Mouse (Mus musculus) hindbrain, embryonic 15.5 days (tissue): ENCODE measurements around the gene Zfhx3. TPM values are rescaled to one million over a fixed set of nuclear protein-coding genes. Genes with fewer than 3 reads are reported as not detected.

Experiments used
- ATAC-seq: fragments of 200-750 bp; cut with Nextera tagmentation; 2 replicates; pipeline ENCODE4 v1.8.0; 2017; ENCODE audit warnings: low read depth, moderate number of reproducible peaks, moderate TSS enrichment; ENCODE audit not compliant: low FRiP score
- H3K27ac ChIP-seq: fragments of 300-500 bp; sonication (generic); replicated peaks from 2 replicates; pipeline ENCODE4 v1.5.1; 2015; ENCODE audit warnings: mild to moderate bottlenecking, inconsistent platforms
- H3K27me3 ChIP-seq: fragments of 300-500 bp; sonication (generic); 2 replicates; pipeline ENCODE4 v1.6.1; 2015; ENCODE audit warnings: control low read depth, inconsistent platforms
- H3K36me3 ChIP-seq: fragments of 300-500 bp; sonication (generic); 2 replicates; pipeline ENCODE4 v1.6.1; 2015; ENCODE audit warnings: control low read depth, inconsistent platforms
- H3K4me1 ChIP-seq: fragments of 300-500 bp; sonication (generic); replicated peaks from 2 replicates; pipeline ENCODE4 v1.6.1; 2015; ENCODE audit warnings: control low read depth, inconsistent platforms
- H3K4me2 ChIP-seq: fragments of 300-500 bp; sonication (generic); 2 replicates; pipeline ENCODE4 v1.6.1; 2015; ENCODE audit warnings: moderate library complexity, mild to moderate bottlenecking, inconsistent platforms
- H3K4me3 ChIP-seq: fragments of 300-500 bp; sonication (generic); 2 replicates; pipeline ENCODE4 v1.5.1; 2015; ENCODE audit warnings: mild to moderate bottlenecking, inconsistent platforms
- H3K9ac ChIP-seq: fragments of 300-500 bp; sonication (generic); 2 replicates; pipeline ENCODE4 v1.6.1; 2015; ENCODE audit warnings: inconsistent platforms
- H3K9me3 ChIP-seq: fragments of 300-500 bp; sonication (generic); 2 replicates; pipeline ENCODE4 v1.6.1; 2016; ENCODE audit warnings: control low read depth, inconsistent platforms
- WGBS: fragments of 180-500 bp; shearing (Covaris S2); methylation state at CpG from one replicate; pipeline ENCODE4 v1.1.7; 2015; 5-methylcytosine and 5-hydroxymethylcytosine counted together
- polyA plus RNA-seq: library from polyadenylated mRNA; unstranded; fragments of >200 nt; fragmentation: Nextera tagmentation; extraction: Ambion mirVana; gene quantifications from 2 replicates; pipeline ENCODE4 v1.2.1, GENCODE M21; 2015

The Zfhx3 gene
- polyA plus RNA-seq, 1 experiment from 2014 or later, result 23.5 TPM

DNA sequence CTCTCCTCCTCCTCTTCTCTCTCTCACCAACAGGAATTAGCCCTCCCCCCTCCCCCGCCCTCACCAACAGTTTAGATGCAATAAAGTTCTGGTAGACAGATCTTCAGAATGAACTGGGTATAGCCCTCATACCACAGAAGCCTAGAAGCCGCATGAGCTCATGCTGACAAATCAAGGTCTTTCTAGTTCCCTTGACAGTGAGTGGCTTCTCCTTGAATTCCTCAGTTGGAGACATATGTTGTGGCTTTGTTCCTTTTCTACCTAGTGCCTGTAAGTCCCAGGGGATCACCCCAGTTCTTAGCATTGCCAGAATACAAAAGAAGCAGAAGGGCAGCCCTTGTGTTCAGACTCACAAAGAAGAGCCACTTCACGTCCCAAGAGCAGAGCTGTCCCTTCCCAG lies 854.4 kb downstream of the Zfhx3 start:
- WGBS, result 83% methylated on average over 3 of the region's 3 CpGs
- H3K9ac ChIP-seq, result no peak overlapping the region
- H3K27me3 ChIP-seq, result no peaks in the 10 kb centered on the region
- no peak overlapping the region for H3K4me2 ChIP-seq
- H3K36me3 ChIP-seq, result peaks cover 29% of the 10 kb centered on the region
- no peaks in the 10 kb centered on the region for H3K9me3 ChIP-seq
- H3K4me1 ChIP-seq, result peaks cover 20% of the 10 kb centered on the region
- no peak for ATAC-seq
- H3K4me3 ChIP-seq, result no peak overlapping the region
- no peak overlapping the region for H3K27ac ChIP-seq

DNA sequence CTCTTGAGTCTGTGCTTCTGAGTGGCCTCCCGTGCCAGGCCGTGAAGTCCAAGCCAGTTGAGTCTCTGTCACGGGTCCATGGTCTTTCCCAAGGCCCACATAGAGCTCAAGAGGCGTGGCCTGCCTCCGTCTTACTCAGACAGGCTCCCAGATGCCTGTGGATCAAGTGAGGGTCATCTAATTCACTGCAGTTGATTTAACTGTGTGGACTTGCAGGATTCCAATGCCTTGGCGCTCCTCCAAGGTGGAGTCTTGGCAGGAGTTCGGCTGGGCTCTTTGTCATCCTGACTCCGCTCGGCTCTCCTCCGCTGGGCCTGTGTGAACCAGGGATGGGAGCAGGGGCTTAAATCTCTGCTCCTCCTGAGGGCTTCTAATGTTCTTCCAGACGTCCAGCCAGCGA lies 855.6 kb downstream of the Zfhx3 start:
- no peaks in the 10 kb centered on the region for H3K27me3 ChIP-seq
- no peaks in the 10 kb centered on the region for H3K9me3 ChIP-seq
- peaks cover 20% of the 10 kb centered on the region for H3K4me1 ChIP-seq
- H3K4me3 ChIP-seq, result no peak overlapping the region
- H3K36me3 ChIP-seq, result peaks cover 20% of the 10 kb centered on the region
- H3K27ac ChIP-seq, result no peak overlapping the region; the same call in 1 of the 2 replicates
- peak overlapping the region; percentile 16; the same call in 1 of the 2 replicates for H3K4me2 ChIP-seq
- ATAC-seq, result peak; percentile 76
- 44% methylated on average over 12 of the region's 12 CpGs for WGBS
- H3K9ac ChIP-seq, result no peak overlapping the region

DNA sequence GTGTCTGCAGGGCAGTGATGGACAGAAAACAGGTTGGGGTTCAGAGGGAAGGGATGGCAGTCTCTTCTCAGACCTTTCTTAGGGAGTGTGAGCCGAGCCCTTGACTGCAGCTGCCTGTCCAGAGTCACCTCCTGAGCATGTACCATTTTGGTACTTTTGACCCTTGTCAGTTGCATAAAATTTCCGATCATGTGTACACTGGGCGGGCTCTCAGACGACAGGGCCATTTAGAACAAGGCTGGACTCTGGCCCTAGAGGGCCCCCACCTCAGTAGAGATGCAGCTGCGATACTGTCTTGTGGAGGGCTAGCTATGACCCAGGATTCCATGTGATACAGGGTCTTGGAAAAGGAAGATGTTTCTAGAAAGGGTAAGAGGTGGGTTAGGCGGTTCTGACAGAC lies 856.8 kb downstream of the Zfhx3 start:
- no peak overlapping the region for H3K9ac ChIP-seq
- no peaks in the 10 kb centered on the region for H3K9me3 ChIP-seq
- H3K36me3 ChIP-seq, result peaks cover 13% of the 10 kb centered on the region; the same call in 1 of the 2 replicates
- H3K27me3 ChIP-seq, result no peaks in the 10 kb centered on the region
- WGBS, result 92% methylated on average over 6 of the region's 6 CpGs
- no peak overlapping the region for H3K4me3 ChIP-seq
- H3K4me2 ChIP-seq, result no peak overlapping the region
- H3K4me1 ChIP-seq, result peaks cover 20% of the 10 kb centered on the region
- no peak overlapping the region for H3K27ac ChIP-seq
- no peak for ATAC-seq

DNA sequence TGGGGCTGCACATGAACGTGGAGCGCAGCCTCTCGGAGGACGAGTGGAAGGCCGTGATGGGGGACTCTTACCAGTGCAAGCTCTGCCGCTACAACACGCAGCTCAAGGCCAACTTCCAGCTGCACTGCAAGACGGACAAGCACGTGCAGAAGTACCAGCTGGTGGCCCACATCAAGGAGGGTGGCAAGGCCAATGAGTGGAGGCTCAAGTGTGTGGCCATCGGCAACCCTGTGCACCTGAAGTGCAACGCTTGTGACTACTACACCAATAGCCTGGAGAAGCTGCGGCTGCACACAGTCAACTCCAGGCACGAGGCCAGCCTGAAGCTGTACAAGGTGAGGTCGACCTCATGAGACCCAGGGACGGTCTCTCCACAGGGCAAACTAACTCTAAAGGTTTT lies 857.9 kb downstream of the Zfhx3 start:
- no peak overlapping the region for H3K27ac ChIP-seq
- no peak for ATAC-seq
- peaks cover 20% of the 10 kb centered on the region for H3K4me1 ChIP-seq
- no peaks in the 10 kb centered on the region for H3K27me3 ChIP-seq
- WGBS, result 94% methylated on average over 15 of the region's 15 CpGs
- no peak overlapping the region for H3K4me2 ChIP-seq
- no peak overlapping the region for H3K9ac ChIP-seq
- 0 out of 2 replicates have a peak, but pooled peaks cover 4% of the 10 kb centered on the region for H3K36me3 ChIP-seq
- H3K9me3 ChIP-seq, result no peaks in the 10 kb centered on the region
- H3K4me3 ChIP-seq, result no peak overlapping the region

DNA sequence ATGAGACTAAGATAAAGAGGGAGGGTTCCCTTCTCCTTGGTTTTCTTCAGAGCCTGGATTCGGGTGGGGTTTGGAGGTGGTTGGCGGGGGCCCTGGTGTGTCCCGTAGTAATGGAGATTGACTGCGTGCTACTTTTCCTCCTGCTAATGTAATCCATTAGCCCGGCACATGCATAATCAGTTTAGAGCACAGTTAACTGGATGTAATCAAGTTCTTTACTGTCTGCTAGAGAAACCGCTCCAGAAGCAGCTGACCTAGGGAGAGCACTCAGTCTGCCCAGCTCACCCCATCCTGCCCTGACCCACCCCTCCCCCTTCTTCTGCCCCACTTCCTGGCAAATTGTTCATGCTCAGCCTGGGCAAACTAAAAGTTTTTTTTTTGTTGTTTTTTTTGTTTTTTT lies 860.6 kb downstream of the Zfhx3 start:
- Histone ChIP-seq H3K4me3 (no peak overlapping the region), H3K4me2 (no peak overlapping the region), H3K27ac (no peak overlapping the region), H3K27me3 (no peaks in the 10 kb centered on the region), H3K36me3 (no peaks in the 10 kb centered on the region), H3K4me1 (peaks cover 12% of the 10 kb centered on the region), H3K9ac (no peak overlapping the region), H3K9me3 (no peaks in the 10 kb centered on the region)
- 62% methylated on average over 6 of the region's 6 CpGs for WGBS
- no peak for ATAC-seq

DNA sequence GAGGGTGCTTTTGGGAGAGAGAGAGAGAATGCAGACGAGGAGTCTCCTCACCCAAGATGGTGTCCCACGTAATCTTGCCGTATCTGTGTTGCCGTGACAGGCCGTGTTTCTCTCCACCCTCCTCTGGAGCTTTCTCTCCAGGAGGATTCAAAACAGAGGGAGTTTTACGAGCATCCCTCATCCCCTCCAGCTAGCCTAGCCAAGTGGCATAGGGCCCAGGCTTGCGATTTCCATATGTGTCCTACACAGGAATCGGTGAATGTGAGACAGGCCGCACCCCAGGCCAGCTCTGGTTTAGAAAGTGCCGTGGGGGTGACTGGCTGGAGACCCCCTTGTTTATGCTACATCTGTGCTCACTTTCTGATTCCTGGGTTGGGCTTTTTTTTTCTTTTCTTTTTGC lies 869.2 kb downstream of the Zfhx3 start:
- no peak overlapping the region for H3K4me2 ChIP-seq
- H3K9ac ChIP-seq, result no peak overlapping the region
- H3K27ac ChIP-seq, result no peak overlapping the region
- H3K4me3 ChIP-seq, result no peak overlapping the region
- no peaks in the 10 kb centered on the region for H3K27me3 ChIP-seq
- peaks cover 22% of the 10 kb centered on the region for H3K4me1 ChIP-seq
- H3K9me3 ChIP-seq, result no peaks in the 10 kb centered on the region
- ATAC-seq, result 0 out of 2 replicates have a peak, but pooled peaks have one; percentile 36
- WGBS, result 63% methylated on average over 10 of the region's 10 CpGs
- H3K36me3 ChIP-seq, result no peaks in the 10 kb centered on the region

DNA sequence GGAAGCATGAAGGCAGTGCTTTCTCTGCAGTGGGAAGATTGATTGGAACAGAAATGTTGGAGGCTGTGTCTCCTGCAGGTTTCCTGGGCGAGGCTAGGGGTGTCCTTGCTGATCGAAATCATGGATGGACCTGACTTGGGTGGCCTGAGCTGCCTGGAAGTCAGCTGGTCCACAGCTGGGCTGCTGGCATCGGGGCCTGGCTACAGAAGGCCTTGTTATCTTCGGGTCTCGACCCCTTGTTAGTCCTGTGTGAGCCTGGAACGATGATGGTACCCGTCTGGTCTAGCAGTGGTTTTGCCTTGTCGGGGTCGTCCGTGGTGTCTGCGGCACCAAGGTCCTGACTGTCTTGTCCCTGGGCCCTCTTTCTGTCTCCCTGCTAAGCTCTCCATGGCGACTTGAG lies 870.9 kb downstream of the Zfhx3 start:
- Histone ChIP-seq H3K36me3 (no peaks in the 10 kb centered on the region), H3K9ac (no peak overlapping the region)

DNA sequence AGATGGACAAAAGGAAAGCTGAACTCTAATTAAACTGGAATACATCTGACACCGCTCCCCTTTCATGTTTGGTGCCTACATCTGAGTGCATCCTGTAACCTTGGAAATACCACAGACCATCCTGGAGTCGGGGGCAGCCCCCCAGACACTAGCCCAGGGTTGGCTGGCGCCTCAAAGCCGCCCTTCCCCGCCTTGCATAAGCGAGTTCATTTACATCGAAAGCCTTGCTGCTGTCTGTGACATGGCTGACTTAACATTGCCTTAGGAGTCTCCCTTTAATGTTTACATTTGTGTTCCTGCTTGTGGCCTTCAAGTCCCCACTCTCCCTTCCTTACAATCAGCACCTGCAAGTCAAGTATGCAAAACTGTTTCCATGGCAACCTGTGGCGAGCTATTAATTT lies 876.8 kb downstream of the Zfhx3 start:
- 10% methylated on average over 8 of the region's 8 CpGs for WGBS
- no peak overlapping the region for H3K4me2 ChIP-seq

More for the DNA sequence above, 870.9 kb downstream of the Zfhx3 start:
- Histone ChIP-seq H3K4me2 (no peak overlapping the region), H3K9me3 (no peaks in the 10 kb centered on the region), H3K4me1 (peaks cover 22% of the 10 kb centered on the region), H3K4me3 (no peak overlapping the region), H3K27ac (no peak overlapping the region), H3K27me3 (no peaks in the 10 kb centered on the region)
- 82% methylated on average over 12 of the region's 12 CpGs for WGBS
- peak; percentile 28; the same call in 1 of the 2 replicates for ATAC-seq

DNA sequence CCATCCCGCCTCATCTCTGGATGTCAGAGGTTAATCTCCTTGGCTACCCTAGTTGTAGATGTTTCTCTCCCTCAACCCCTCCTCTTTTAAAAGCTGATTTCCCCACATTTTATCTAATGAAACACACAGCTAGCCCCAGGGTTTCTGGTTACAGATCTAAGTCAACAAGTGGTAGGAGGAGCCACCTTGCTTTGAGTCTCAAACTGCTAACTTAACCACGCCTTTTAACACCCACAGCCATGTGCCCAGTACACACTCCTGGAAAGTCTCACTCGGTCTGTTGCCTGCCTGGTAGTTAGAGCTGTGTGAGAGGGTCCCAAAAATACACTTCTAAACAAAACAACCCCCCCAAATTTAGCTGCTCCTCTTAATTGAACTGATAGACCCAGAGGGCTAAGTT lies 877.4 kb downstream of the Zfhx3 start:
- Histone ChIP-seq H3K4me1 (peaks cover 40% of the 10 kb centered on the region), H3K27ac (no peak overlapping the region), H3K9ac (no peak overlapping the region), H3K27me3 (no peaks in the 10 kb centered on the region), H3K4me2 (peak overlapping the region; percentile 24; the same call in 1 of the 2 replicates), H3K4me3 (no peak overlapping the region), H3K9me3 (no peaks in the 10 kb centered on the region), H3K36me3 (no peaks in the 10 kb centered on the region)
- 14% methylated on average over 3 of the region's 3 CpGs for WGBS
- no peak for ATAC-seq

More for the DNA sequence above, 876.8 kb downstream of the Zfhx3 start:
- H3K4me3 ChIP-seq, result no peak overlapping the region
- H3K27ac ChIP-seq, result no peak overlapping the region
- peaks cover 40% of the 10 kb centered on the region for H3K4me1 ChIP-seq
- H3K9ac ChIP-seq, result no peak overlapping the region
- no peak for ATAC-seq
- no peaks in the 10 kb centered on the region for H3K9me3 ChIP-seq
- no peaks in the 10 kb centered on the region for H3K36me3 ChIP-seq
- H3K27me3 ChIP-seq, result no peaks in the 10 kb centered on the region

DNA sequence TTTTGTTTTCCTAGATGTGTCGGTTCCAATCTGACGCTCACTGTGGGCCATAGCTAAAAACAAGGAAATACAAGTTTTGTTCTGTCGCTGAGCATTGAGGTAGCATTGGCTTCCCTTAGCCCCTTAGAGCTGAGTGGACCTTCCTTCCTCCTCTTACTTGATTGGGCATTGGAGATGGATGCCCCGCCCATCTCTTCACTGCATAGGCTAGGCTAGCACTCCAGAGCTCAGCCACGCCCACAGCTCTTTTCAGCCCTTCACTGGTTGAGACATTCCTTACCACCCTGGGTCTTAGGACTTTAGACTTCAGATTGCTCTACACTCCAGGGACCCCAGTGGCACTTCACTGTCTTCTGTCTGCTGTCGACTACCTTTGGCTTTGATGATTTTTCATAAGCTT lies 878.2 kb downstream of the Zfhx3 start:
- no peak overlapping the region for H3K9ac ChIP-seq
- no peaks in the 10 kb centered on the region for H3K36me3 ChIP-seq
- 0 out of 2 replicates have a peak overlapping the region, but pooled peaks have one; percentile 3 for H3K4me3 ChIP-seq
- H3K27ac ChIP-seq, result no peak overlapping the region
- no peaks in the 10 kb centered on the region for H3K27me3 ChIP-seq
- no peaks in the 10 kb centered on the region for H3K9me3 ChIP-seq
- 16% methylated on average over 6 of the region's 6 CpGs for WGBS
- peaks cover 40% of the 10 kb centered on the region for H3K4me1 ChIP-seq
- 0 out of 2 replicates have a peak, but pooled peaks have one; percentile 38 for ATAC-seq
- peak overlapping the region; percentile 24 for H3K4me2 ChIP-seq

DNA sequence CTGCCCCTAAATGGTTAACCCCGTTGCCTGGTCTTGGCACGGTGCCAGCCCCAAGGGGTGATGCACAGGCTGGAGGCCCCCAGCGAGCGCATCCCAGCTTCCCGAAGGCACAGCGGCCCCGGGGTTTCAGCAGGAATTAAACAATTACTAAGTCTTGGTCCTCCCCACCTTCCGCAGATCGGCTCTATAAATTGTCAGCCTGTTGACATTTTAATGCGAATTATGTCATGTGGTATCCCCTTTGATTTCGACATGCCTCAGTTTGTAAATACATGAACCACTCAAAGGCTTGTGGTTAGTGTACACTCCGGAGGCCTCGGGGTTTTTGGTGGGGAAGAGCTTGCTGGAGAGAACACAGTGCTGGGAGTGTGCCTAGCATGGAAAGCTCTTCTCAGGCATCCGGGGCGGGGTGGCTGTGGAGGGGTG lies 880.4 kb downstream of the Zfhx3 start:
- Histone ChIP-seq H3K9ac (no peak overlapping the region), H3K4me2 (no peak overlapping the region), H3K4me1 (peaks cover 59% of the 10 kb centered on the region), H3K36me3 (no peaks in the 10 kb centered on the region), H3K4me3 (no peak overlapping the region), H3K27me3 (no peaks in the 10 kb centered on the region), H3K27ac (no peak overlapping the region), H3K9me3 (no peaks in the 10 kb centered on the region)
- 29% methylated on average over 15 of the region's 15 CpGs for WGBS
- ATAC-seq, result no peak

DNA sequence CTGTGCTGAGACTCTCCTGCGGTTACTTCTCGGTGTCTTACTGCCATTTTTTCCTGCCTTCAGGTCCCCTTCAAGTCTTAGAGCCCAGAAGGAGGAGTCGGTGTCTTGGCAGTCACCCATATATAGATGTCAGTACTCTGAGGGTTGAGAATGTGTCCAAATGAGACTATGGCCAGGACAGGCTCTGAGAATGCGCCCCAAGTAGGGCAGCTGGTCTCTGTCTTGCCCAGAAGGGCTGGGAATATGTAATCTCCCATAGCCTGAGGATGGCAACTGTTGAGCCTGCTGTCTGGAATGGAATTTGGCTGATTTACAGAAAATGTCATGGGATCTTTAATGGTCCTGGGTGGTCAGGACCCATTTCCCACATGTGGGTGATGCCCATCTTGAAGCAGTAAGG lies 881.6 kb downstream of the Zfhx3 start:
- Histone ChIP-seq H3K4me3 (no peak overlapping the region), H3K27ac (no peak overlapping the region), H3K9me3 (no peaks in the 10 kb centered on the region), H3K4me1 (peaks cover 67% of the 10 kb centered on the region), H3K4me2 (no peak overlapping the region), H3K36me3 (no peaks in the 10 kb centered on the region), H3K27me3 (no peaks in the 10 kb centered on the region), H3K9ac (no peak overlapping the region)
- WGBS, result 94% methylated on average over 4 of the region's 4 CpGs
- ATAC-seq, result no peak

DNA sequence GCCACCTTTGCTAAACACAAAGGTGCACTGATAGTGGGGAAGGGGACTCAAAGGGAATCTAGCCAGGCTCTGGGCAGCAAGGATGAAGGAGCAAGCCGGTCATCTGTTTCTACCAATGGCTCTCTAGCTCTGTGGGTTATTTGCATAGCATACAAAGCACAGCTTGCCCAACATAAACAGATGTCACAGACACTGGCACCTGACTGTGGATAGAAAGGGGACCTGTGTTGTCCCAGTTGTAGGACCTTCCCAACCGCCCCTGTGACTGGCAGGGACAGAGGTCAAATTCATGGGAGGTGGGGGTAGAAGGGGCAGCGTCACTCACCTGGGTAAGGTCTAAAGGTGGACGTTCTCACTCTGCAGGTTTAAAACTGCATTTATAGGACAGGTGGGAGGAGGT lies 884.0 kb downstream of the Zfhx3 start:
- H3K27me3 ChIP-seq, result no peaks in the 10 kb centered on the region
- no peak overlapping the region for H3K4me2 ChIP-seq
- no peak for ATAC-seq
- H3K9ac ChIP-seq, result no peak overlapping the region
- no peaks in the 10 kb centered on the region for H3K9me3 ChIP-seq
- H3K4me3 ChIP-seq, result no peak overlapping the region
- no peak overlapping the region for H3K27ac ChIP-seq
- H3K4me1 ChIP-seq, result peaks cover 67% of the 10 kb centered on the region
- WGBS, result 78% methylated on average over 4 of the region's 4 CpGs
- no peaks in the 10 kb centered on the region for H3K36me3 ChIP-seq
